Mouse (Mus musculus) bone marrow macrophage, adult 2 months (primary cell): ENCODE results near the gene Mrps35. TPM values are rescaled to one million over a fixed set of nuclear protein-coding genes. Genes with fewer than 3 reads are reported as not detected.

Experiments used
- H3K27ac ChIP-seq: 2 replicates; pipeline ENCODE4 v1.5.1; 2012; ENCODE audit warnings: low read depth, low read length; ENCODE audit not compliant: insufficient read depth
- H3K4me1 ChIP-seq: 2 replicates; pipeline ENCODE4 v1.6.1; 2012; ENCODE audit warnings: low read length; ENCODE audit not compliant: control insufficient read depth, insufficient read depth
- H3K4me3 ChIP-seq: 2 replicates; pipeline ENCODE4 v1.5.1; 2012; ENCODE audit warnings: mild to moderate bottlenecking, low read length, moderate library complexity; ENCODE audit not compliant: insufficient read depth
- CTCF ChIP-seq: IDR thresholded peaks from 2 replicates; pipeline ENCODE4 v1.5.1; 2012; ENCODE audit warnings: low read depth, mild to moderate bottlenecking, low read length, moderate library complexity
- POLR2A ChIP-seq: IDR thresholded peaks from 2 replicates; pipeline ENCODE4 v1.6.1; 2012; ENCODE audit warnings: mild to moderate bottlenecking, low read depth, low read length, borderline replicate concordance
- polyA plus RNA-seq: library from polyadenylated mRNA; stranded (reverse); fragments of >200 nt; gene quantifications from 2 replicates; pipeline ENCODE4 v1.2.4, GENCODE M21; 2012; ENCODE audit not compliant: missing spikeins, insufficient read depth, insufficient read length

Gene Mrps35
- polyA plus RNA-seq: 43.3 and 49.8 TPM in 2 replicates

GRCm38 (mm10) chr6:147042291-147043290 lies at the start of gene Mrps35:
TSS of gene Mrps35 (plus strand) at chr6:147042764.
- H3K4me3 ChIP-seq: peak within 1 kb of the TSS; percentile 76
- H3K4me1 ChIP-seq: peaks cover 7% of the 10 kb centered on the region

GRCm38 (mm10) chr6:146994236-146994635 lies 48.3 kb upstream of the Mrps35 start:
- TF ChIP-seq CTCF (no peak), POLR2A (no peak)
- no peaks in the 10 kb centered on the region for H3K4me1 ChIP-seq
- no peak overlapping the region for H3K4me3 ChIP-seq
- H3K27ac ChIP-seq: no peak overlapping the region

More at GRCm38 (mm10) chr6:147042291-147043290, at the start of gene Mrps35:
- H3K27ac ChIP-seq: peak within 1 kb of the TSS; percentile 54
- TF ChIP-seq POLR2A (peak; percentile 54; the same call in 1 of the 2 replicates), CTCF (no peak)

GRCm38 (mm10) chr6:146995391-146995790 lies 47.2 kb upstream of the Mrps35 start:
- no peak for TF ChIP-seq CTCF
- no peak for TF ChIP-seq POLR2A
- Histone ChIP-seq H3K4me1 (no peaks in the 10 kb centered on the region), H3K27ac (no peak overlapping the region), H3K4me3 (no peak overlapping the region)

GRCm38 (mm10) chr6:146995878-146996277 lies 46.7 kb upstream of the Mrps35 start:
- Histone ChIP-seq H3K4me3 (no peak overlapping the region), H3K4me1 (no peaks in the 10 kb centered on the region), H3K27ac (no peak overlapping the region)
- TF ChIP-seq POLR2A (no peak), CTCF (no peak)

- H3K4me1 ChIP-seq: no peaks in the 10 kb centered on the region
- TF ChIP-seq CTCF (no peak), POLR2A (no peak)
- H3K27ac ChIP-seq: no peak overlapping the region
- no peak overlapping the region for H3K4me3 ChIP-seq
These were observed 45.6 kb upstream of the Mrps35 start for GRCm38 (mm10) chr6:146997006-146997405.

- H3K4me3 ChIP-seq: no peak overlapping the region
- TF ChIP-seq POLR2A (no peak), CTCF (no peak)
- H3K4me1 ChIP-seq: no peaks in the 10 kb centered on the region
- H3K27ac ChIP-seq: no peak overlapping the region
These were observed 43.9 kb upstream of the Mrps35 start for GRCm38 (mm10) chr6:146998710-146999109.

- H3K4me1 ChIP-seq: no peaks in the 10 kb centered on the region
- H3K4me3 ChIP-seq: no peak overlapping the region
- TF ChIP-seq CTCF: no peak
- TF ChIP-seq POLR2A: no peak
These were observed 43.3 kb upstream of the Mrps35 start for GRCm38 (mm10) chr6:146999302-146999701.

GRCm38 (mm10) chr6:146999755-147000154 lies 42.8 kb upstream of the Mrps35 start:
- H3K4me3 ChIP-seq: no peak overlapping the region
- no peak overlapping the region for H3K27ac ChIP-seq
- no peak for TF ChIP-seq POLR2A
- TF ChIP-seq CTCF: no peak
- H3K4me1 ChIP-seq: no peaks in the 10 kb centered on the region

More at GRCm38 (mm10) chr6:146999302-146999701, 43.3 kb upstream of the Mrps35 start:
- no peak overlapping the region for H3K27ac ChIP-seq

- Histone ChIP-seq H3K4me3 (no peak overlapping the region), H3K4me1 (peaks cover 2% of the 10 kb centered on the region; the same call in 1 of the 2 replicates), H3K27ac (no peak overlapping the region)
- TF ChIP-seq CTCF (peak; percentile 44; the same call in 1 of the 2 replicates), POLR2A (no peak)
These were observed 34.4 kb upstream of the Mrps35 start for GRCm38 (mm10) chr6:147008148-147008547.

GRCm38 (mm10) chr6:147010358-147010757 lies 32.2 kb upstream of the Mrps35 start:
- Histone ChIP-seq H3K27ac (no peak overlapping the region), H3K4me3 (no peak overlapping the region), H3K4me1 (peaks cover 2% of the 10 kb centered on the region; the same call in 1 of the 2 replicates)
- TF ChIP-seq POLR2A (no peak), CTCF (no peak)
